Mouse (Mus musculus): ENCODE data around the gene Slc35e3.

- TF ChIP-seq EP300 (IDR thresholded peaks at IDR 0.05; ENCODE audit: low read depth) (no peak), CTCF (IDR thresholded peaks at IDR 0.05; ENCODE audit: low read depth) (no peak)
These were observed 3.7 kb upstream of the Slc35e3 start for GRCm38 (mm10) chr10:117749787-117750343.
